Mouse (Mus musculus): ENCODE results near the gene H2afv. TPM values are rescaled to one million over a fixed set of nuclear protein-coding genes. Genes with fewer than 3 reads are reported as not detected.

Gene H2afv
- total RNA-seq, 1 experiment = 192 TPM

- DNase-seq (ENCODE audit: low read depth, low spot score) = no peak
- Histone ChIP-seq H3K9ac (ENCODE audit: insufficient read depth, low read depth, low read length, poor library complexity, severe bottlenecking) (no peak overlapping the region), H3K9me3 (ENCODE audit: control insufficient read depth, insufficient read depth, low read depth, low read length) (no peaks in the 10 kb centered on the region), H3K27ac (ENCODE audit: insufficient read depth, low read depth, low read length, poor library complexity, severe bottlenecking) (no peak overlapping the region), H3K4me3 (ENCODE audit: insufficient read depth in 1 of 2, low read depth in 1 of 2, low read length in 2 of 2, poor library complexity in 1 of 2, severe bottlenecking in 1 of 2) (no peak overlapping the region), H3K4me1 (ENCODE audit: control insufficient read depth in 2 of 2, insufficient read depth in 2 of 2, low read length in 2 of 2, poor library complexity in 1 of 2) (peaks cover 0 to 4% of the 10 kb centered on the region in 2 experiments; a peak in 1 of 4 replicates), H3K36me3 (ENCODE audit: control insufficient read depth, insufficient read depth, low read length, poor library complexity, severe bottlenecking) (no peaks in the 10 kb centered on the region)
- in situ Hi-C loops (cut with MboI; ENCODE audit: low sequenced_read_pairs in 2 of 2, unreplicated experiment in 2 of 2) = no loop called here
- TF ChIP-seq HCFC1 (IDR thresholded peaks at IDR 0.05; ENCODE audit: borderline replicate concordance, insufficient read depth, low read length) (no peak), ZC3H11A (IDR thresholded peaks at IDR 0.05; ENCODE audit: borderline replicate concordance, low read depth, low read length) (no peak), MAFK (IDR thresholded peaks at IDR 0.05; ENCODE audit: insufficient read depth, low read depth, low read length) (no peak), CHD2 (IDR thresholded peaks at IDR 0.05; ENCODE audit: low read depth, low read length) (no peak)
These were observed 63.3 kb downstream of the H2afv start for GRCm38 (mm10) chr11:6380916-6381315.

Other genes with a start within 250 kb of the H2afv start
- gene A730071L15Rik, start 244.4 kb downstream of the H2afv start, total RNA-seq (2012; rRNA removed) = 0.58 and 1.2 TPM in 2 replicates
- gene Nudcd3, start 244.0 kb downstream of the H2afv start, total RNA-seq (2012; rRNA removed) = 59.3 and 71.1 TPM in 2 replicates
- 0.40 and 0.48 TPM in 2 replicates for gene Npc1l1, start 214.3 kb downstream of the H2afv start, total RNA-seq (2012; rRNA removed)
- gene Ddx56, start 176.7 kb downstream of the H2afv start, total RNA-seq (2012; rRNA removed) = 170 and 199 TPM in 2 replicates
- 79.7 and 98.6 TPM in 2 replicates for gene Tmed4, start 169.6 kb downstream of the H2afv start, total RNA-seq (2012; rRNA removed)
- 68.4 and 69.6 TPM in 2 replicates for gene Ogdh, start 152.8 kb downstream of the H2afv start, total RNA-seq (2012; rRNA removed)
- 19.6 and 22.6 TPM in 2 replicates for gene Zmiz2, start 55.4 kb downstream of the H2afv start, total RNA-seq (2012; rRNA removed)
- 4,715 and 6,168 TPM in 2 replicates for gene Ppia, start 29.0 kb downstream of the H2afv start, total RNA-seq (2012; rRNA removed)
- 39.7 and 49.8 TPM in 2 replicates for gene Purb, start 31.5 kb upstream of the H2afv start, total RNA-seq (2012; rRNA removed)
- 11.6 TPM in 2 replicates for gene Myo1g, start 76.5 kb upstream of the H2afv start, total RNA-seq (2012; rRNA removed)
- gene Ccm2, start 102.4 kb upstream of the H2afv start, total RNA-seq (2012; rRNA removed) = 27.8 and 36.7 TPM in 2 replicates
- gene Nacad, start 161.6 kb upstream of the H2afv start, total RNA-seq (2012; rRNA removed) = 0.85 and 1.4 TPM in 2 replicates
- gene Tbrg4, start 181.6 kb upstream of the H2afv start, total RNA-seq (2012; rRNA removed) = 178 and 226 TPM in 2 replicates
- gene Wap, start 194.2 kb upstream of the H2afv start, total RNA-seq (2012; rRNA removed) = not detected in 2 replicates
- 24.1 and 47.9 TPM in 2 replicates for gene Ramp3, start 214.1 kb upstream of the H2afv start, total RNA-seq (2012; rRNA removed)